Mouse (Mus musculus) forebrain, embryonic 12.5 days (tissue): ENCODE results near the gene Dst. TPM values are rescaled to one million over a fixed set of nuclear protein-coding genes. Genes with fewer than 3 reads are reported as not detected.

ENCODE experiments used
- ATAC-seq: fragments of 200-750 bp; cut with Nextera tagmentation; 2 replicates; pipeline ENCODE4 v1.8.0; 2017; ENCODE audit warnings: moderate TSS enrichment; ENCODE audit not compliant: low FRiP score
- H3K27ac ChIP-seq: fragments of 300-500 bp; sonication (generic); 2 replicates; pipeline ENCODE4 v1.5.1; 2016; ENCODE audit warnings: mild to moderate bottlenecking
- H3K27me3 ChIP-seq: fragments of 300-500 bp; sonication (generic); 2 replicates; pipeline ENCODE4 v1.6.1; 2016; ENCODE audit warnings: mild to moderate bottlenecking
- H3K36me3 ChIP-seq: fragments of 300-500 bp; sonication (generic); replicated peaks from 2 replicates; pipeline ENCODE4 v1.6.1; 2016; ENCODE audit warnings: mild to moderate bottlenecking
- H3K4me1 ChIP-seq: fragments of 300-500 bp; sonication (generic); 2 replicates; pipeline ENCODE4 v1.6.1; 2016
- H3K4me2 ChIP-seq: fragments of 300-500 bp; sonication (generic); 2 replicates; pipeline ENCODE4 v1.6.1; 2016; ENCODE audit warnings: mild to moderate bottlenecking, moderate library complexity
- H3K4me3 ChIP-seq: fragments of 300-500 bp; sonication (generic); replicated peaks from 2 replicates; pipeline ENCODE4 v1.5.1; 2016; ENCODE audit warnings: mild to moderate bottlenecking
- H3K9ac ChIP-seq: fragments of 300-500 bp; sonication (generic); 2 replicates; pipeline ENCODE4 v1.6.1; 2016; ENCODE audit warnings: mild to moderate bottlenecking
- H3K9me3 ChIP-seq: fragments of 300-500 bp; sonication (generic); 2 replicates; pipeline ENCODE4 v1.6.1; 2016
- WGBS: fragments of 180-500 bp; shearing (Covaris S2); methylation state at CpG from one replicate; pipeline ENCODE4 v1.1.7; 2016; 5-methylcytosine and 5-hydroxymethylcytosine counted together
- polyA plus RNA-seq: library from polyadenylated mRNA; unstranded; fragments of >200 nt; fragmentation: Nextera tagmentation; extraction: Ambion mirVana; gene quantifications from 2 replicates; pipeline ENCODE4 v1.2.1, GENCODE M21; 2016

The Dst gene
- polyA plus RNA-seq, 1 experiment from 2014 or later: 30.8 TPM

DNA sequence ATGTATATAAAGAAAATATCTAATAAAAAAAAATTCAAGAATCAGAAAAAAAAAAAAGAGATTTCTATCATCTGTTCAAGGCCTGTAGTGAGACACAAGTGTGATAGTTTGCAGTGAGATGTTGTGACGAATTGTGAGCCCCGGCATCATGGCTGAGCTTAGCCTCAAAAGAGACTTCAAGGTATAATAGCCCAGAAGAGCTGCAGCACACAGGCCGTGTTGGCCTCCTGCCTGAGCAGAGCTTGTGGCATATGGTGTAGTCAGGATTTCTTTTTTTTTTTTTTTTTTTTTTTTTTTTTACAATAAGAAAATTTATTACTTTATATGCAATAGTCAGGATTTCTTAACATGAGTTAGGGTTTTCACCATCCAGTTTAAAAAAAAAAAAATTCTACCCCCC is 191.4 kb downstream of the Dst start:
- 0 out of 2 replicates have a peak, but pooled peaks cover 4% of the 10 kb centered on the region for H3K9me3 ChIP-seq
- H3K27ac ChIP-seq: no peak overlapping the region
- H3K36me3 ChIP-seq: no peaks in the 10 kb centered on the region
- H3K9ac ChIP-seq: no peak overlapping the region
- H3K4me3 ChIP-seq: no peak overlapping the region
- no peak overlapping the region for H3K4me2 ChIP-seq
- ATAC-seq: no peak
- no peaks in the 10 kb centered on the region for H3K27me3 ChIP-seq
- H3K4me1 ChIP-seq: peaks cover 25% of the 10 kb centered on the region
- WGBS: 56% methylated on average over 3 of the region's 3 CpGs

DNA sequence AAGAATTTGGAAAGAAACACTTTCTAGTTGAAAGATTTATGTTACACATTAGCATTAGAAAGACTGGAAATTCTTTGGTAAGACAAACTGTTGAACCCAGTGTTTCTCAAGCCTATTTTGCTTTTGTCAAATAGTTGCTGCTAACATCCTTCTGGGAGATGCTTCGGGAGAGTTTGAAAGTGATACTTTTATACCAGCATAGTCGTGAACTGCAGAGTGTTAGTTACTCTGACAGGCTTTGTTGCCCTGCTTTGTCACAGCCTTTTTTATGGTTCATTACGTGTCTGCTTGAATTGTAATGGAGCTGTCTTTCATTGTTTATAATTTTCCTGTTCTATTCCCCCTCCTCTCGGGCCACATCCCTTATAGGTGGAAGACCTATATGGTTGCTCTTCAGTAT is 192.4 kb downstream of the Dst start:
- no peak overlapping the region for H3K4me2 ChIP-seq
- ATAC-seq: no peak
- 26% methylated on average over 4 of the region's 4 CpGs for WGBS
- H3K9me3 ChIP-seq: 0 out of 2 replicates have a peak, but pooled peaks cover 4% of the 10 kb centered on the region
- no peaks in the 10 kb centered on the region; the same call in 1 of the 2 replicates for H3K27me3 ChIP-seq
- H3K9ac ChIP-seq: no peak overlapping the region
- no peak overlapping the region for H3K4me3 ChIP-seq
- H3K36me3 ChIP-seq: no peaks in the 10 kb centered on the region
- peaks cover 32% of the 10 kb centered on the region for H3K4me1 ChIP-seq
- H3K27ac ChIP-seq: no peak overlapping the region

DNA sequence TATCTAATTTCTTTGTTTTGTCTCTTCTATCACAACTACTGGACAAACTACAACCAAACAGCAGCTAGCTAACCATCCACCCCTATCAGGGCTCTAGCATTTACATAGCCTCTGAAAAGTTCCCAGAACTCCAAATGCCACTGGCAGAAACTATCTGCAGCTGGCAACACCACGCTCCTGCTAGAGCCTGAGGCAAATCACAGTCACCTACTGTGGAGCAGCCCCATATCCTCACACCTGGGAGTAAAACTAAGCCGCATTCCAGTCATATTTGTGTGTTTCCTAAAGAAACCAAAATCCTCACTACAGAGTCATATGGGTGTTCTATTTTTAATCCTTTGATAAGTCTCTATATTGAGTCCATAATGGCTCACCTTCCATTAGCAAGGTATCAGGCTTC is 194.6 kb downstream of the Dst start:
- Histone ChIP-seq H3K4me1 (peaks cover 39% of the 10 kb centered on the region), H3K27me3 (no peaks in the 10 kb centered on the region; the same call in 1 of the 2 replicates), H3K9ac (no peak overlapping the region), H3K9me3 (0 out of 2 replicates have a peak, but pooled peaks cover 4% of the 10 kb centered on the region), H3K4me2 (no peak overlapping the region), H3K36me3 (no peaks in the 10 kb centered on the region), H3K27ac (no peak overlapping the region), H3K4me3 (no peak overlapping the region)
- WGBS: 92% methylated on average over 2 of the region's 2 CpGs
- no peak for ATAC-seq

DNA sequence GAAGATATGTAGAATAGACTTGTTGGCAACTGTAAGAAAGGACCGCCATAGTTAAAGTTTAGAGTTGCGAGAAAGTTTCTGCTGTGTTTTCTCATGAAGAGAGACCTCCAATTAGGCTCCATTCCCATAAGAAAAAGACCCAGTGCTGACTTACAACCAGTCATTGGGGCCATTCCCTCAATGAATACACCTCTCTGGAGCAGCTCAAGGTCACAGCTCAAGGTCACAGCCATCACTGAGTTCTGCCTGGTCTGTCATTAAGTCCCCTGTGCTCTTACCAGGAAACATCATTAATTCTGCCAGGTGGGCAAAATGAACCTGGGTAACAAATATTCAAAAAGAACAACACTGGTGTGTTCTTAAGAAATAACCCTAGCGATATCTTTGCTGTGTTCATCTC is 195.2 kb downstream of the Dst start:
- no peak for ATAC-seq
- peaks cover 39% of the 10 kb centered on the region for H3K4me1 ChIP-seq
- no peak overlapping the region for H3K4me3 ChIP-seq
- H3K27me3 ChIP-seq: no peaks in the 10 kb centered on the region; the same call in 1 of the 2 replicates
- no peak overlapping the region for H3K27ac ChIP-seq
- WGBS: 59% methylated on average over 3 of the region's 3 CpGs
- H3K9ac ChIP-seq: no peak overlapping the region
- 0 out of 2 replicates have a peak, but pooled peaks cover 4% of the 10 kb centered on the region for H3K9me3 ChIP-seq
- 0 out of 2 replicates have a peak overlapping the region, but pooled peaks have one; percentile 27 for H3K4me2 ChIP-seq
- H3K36me3 ChIP-seq: no peaks in the 10 kb centered on the region

DNA sequence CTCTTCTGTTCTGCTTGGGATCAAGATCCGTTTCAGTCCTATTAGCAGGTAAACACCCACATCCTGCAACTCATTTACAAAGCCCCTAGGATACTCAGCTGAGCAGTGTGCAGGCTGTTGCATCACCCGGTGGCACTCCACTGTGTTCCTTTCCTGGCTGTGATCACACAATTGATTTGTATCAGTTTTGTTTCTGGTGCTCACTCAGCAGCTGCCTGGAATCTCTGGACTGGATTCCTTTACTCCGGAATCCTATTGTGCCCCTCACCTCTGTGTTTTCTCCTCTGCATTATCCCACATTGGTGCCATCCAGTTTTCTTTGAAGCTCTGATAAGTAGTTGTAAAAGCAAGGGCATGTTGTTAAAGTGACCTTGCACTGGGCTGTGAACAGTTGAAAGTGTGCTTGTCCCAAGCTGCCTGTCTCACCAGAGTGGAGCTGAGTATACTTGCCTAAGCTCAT is 195.7 kb downstream of the Dst start:
- Histone ChIP-seq H3K9ac (no peak overlapping the region), H3K4me2 (peak overlapping the region; percentile 27; the same call in 1 of the 2 replicates), H3K36me3 (no peaks in the 10 kb centered on the region), H3K4me1 (peaks cover 39% of the 10 kb centered on the region), H3K4me3 (0 out of 2 replicates have a peak overlapping the region, but pooled peaks have one; percentile 11), H3K27ac (no peak overlapping the region), H3K27me3 (no peaks in the 10 kb centered on the region; the same call in 1 of the 2 replicates), H3K9me3 (0 out of 2 replicates have a peak, but pooled peaks cover 4% of the 10 kb centered on the region)
- WGBS: 1% methylated on average over 3 of the region's 3 CpGs
- ATAC-seq: peak; percentile 71; the same call in 1 of the 2 replicates

DNA sequence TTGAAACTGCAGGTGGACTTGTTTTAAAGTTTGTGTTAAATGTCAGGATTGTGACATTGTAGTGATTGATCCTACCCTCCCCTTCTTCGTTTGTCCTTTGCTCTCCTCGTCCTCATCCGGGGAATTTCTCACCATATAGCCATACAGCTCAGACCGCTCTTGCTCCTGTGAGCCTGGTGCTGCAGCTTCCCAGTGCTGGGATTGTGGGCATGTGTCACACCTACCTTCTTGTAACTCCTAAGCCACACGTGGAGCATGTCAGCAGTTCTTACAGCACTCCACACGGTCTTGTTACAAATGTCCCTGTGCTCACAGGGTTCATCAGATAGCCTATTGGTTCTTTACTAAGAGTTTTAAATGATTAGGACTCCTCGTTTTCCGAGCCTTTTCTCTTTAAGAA is 196.8 kb downstream of the Dst start:
- Histone ChIP-seq H3K9me3 (0 out of 2 replicates have a peak, but pooled peaks cover 4% of the 10 kb centered on the region), H3K36me3 (no peaks in the 10 kb centered on the region), H3K9ac (no peak overlapping the region), H3K4me1 (peaks cover 39% of the 10 kb centered on the region), H3K4me3 (no peak overlapping the region), H3K27ac (no peak overlapping the region), H3K4me2 (no peak overlapping the region), H3K27me3 (no peaks in the 10 kb centered on the region; the same call in 1 of the 2 replicates)
- WGBS: 23% methylated on average over 8 of the region's 8 CpGs
- ATAC-seq: no peak

DNA sequence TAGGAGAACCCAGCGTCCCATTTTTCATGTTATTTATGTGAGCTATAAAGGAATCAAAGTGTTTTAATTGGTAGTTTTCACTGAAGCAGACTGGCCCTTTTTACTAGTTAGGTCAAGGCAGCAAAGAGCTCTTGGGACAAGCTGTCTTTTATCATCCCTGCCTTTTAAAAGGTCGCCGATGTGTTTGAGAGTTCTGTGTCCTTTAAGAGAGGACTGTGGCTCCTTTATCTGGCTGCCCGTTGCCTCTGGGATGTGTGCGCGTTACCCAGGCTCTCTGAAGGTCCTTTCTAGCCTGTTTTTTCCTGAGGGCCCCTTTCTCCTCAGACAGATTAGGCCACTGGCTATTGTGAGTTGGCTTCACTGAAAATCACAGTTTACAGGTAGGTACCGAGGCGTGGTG is 198.6 kb downstream of the Dst start:
- H3K4me2 ChIP-seq: peak overlapping the region; percentile 22; the same call in 1 of the 2 replicates
- 0 out of 2 replicates have a peak, but pooled peaks cover 4% of the 10 kb centered on the region for H3K9me3 ChIP-seq

DNA sequence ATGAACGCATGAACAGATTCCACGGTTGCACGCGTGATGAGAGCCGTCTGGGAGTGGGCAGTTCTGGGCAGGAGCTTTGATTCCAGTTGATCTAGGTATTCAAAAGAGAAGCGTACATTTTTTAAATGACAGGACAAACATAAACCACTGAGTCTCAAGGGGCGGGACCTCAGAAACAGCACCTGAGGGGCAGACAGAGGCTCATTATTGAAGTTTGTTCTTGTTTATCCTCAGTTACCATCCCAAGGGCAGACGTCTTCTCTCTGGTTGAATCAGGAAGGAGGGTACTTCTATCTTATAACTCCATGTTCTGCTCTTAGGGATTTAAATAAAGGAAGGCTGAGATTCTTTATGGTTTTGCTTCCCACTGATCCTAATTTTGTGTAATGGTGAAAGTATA is 199.1 kb downstream of the Dst start:
- Histone ChIP-seq H3K36me3 (no peaks in the 10 kb centered on the region), H3K4me1 (peaks cover 35% of the 10 kb centered on the region), H3K9me3 (0 out of 2 replicates have a peak, but pooled peaks cover 4% of the 10 kb centered on the region), H3K27me3 (no peaks in the 10 kb centered on the region; the same call in 1 of the 2 replicates), H3K4me2 (peak overlapping the region; percentile 22; the same call in 1 of the 2 replicates), H3K27ac (no peak overlapping the region), H3K9ac (no peak overlapping the region), H3K4me3 (no peak overlapping the region)
- 24% methylated on average over 8 of the region's 8 CpGs for WGBS
- no peak for ATAC-seq

More for the DNA sequence above, 198.6 kb downstream of the Dst start:
- H3K27me3 ChIP-seq: no peaks in the 10 kb centered on the region; the same call in 1 of the 2 replicates
- no peak overlapping the region for H3K4me3 ChIP-seq
- H3K36me3 ChIP-seq: no peaks in the 10 kb centered on the region
- H3K9ac ChIP-seq: no peak overlapping the region; the same call in 1 of the 2 replicates
- peaks cover 35% of the 10 kb centered on the region for H3K4me1 ChIP-seq
- no peak overlapping the region for H3K27ac ChIP-seq
- 3% methylated on average over 8 of the region's 8 CpGs for WGBS
- no peak for ATAC-seq

DNA sequence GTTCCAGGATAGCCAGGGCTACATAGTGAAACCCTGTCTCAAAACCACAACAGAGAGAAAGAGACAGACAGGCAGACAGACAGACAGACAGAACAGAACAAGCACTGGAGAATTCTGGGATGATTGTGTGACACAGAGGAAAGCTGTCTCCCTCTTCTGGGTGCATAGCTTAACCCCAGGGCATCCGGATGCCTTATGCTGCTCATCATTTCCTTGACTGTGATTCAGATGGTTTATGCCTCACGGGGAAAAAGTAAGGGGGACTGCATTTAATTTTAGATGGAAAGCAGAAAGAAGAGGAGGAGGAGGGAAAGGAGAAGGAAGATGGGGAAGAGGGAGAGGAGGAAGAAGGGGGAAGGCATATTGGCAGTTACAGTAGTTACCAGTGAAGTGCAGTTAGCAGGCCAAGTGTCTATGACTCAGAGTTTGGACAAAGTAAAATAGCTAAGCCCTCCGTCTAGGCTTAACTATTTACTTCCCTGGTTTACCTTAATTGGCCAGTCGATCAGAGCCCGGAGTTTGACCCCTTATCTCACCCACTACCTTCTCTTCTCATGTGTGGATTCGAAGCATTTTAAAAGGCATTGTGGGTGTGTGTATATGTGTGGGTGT is 201.7 kb downstream of the Dst start:
- Histone ChIP-seq H3K4me2 (no peak overlapping the region), H3K27ac (no peak overlapping the region), H3K4me3 (no peak overlapping the region), H3K9ac (no peak overlapping the region), H3K27me3 (no peaks in the 10 kb centered on the region; the same call in 1 of the 2 replicates), H3K36me3 (peaks cover 5% of the 10 kb centered on the region; the same call in 1 of the 2 replicates), H3K9me3 (no peaks in the 10 kb centered on the region), H3K4me1 (peaks cover 20% of the 10 kb centered on the region)
- WGBS: 80% methylated on average over 6 of the region's 6 CpGs
- ATAC-seq: no peak

DNA sequence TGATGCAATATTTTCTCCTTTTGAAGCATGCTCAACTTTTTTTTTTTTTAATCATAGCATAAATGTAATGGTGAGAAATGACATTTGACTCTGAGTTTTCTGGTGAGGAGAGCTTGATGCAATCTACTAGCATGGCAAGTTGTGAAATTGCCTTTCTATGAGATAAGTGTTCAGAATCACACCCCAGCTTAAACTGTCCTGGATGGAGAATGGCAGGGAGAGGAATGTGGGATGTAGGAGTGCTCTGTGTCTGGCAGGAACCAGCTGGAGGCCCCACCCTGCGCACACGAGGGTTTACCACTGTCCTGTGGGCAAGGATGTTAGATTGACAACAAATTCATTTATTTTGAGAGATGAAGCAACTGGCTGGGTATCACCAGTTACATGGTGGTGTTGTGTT is 202.8 kb downstream of the Dst start:
- Histone ChIP-seq H3K36me3 (peaks cover 5% of the 10 kb centered on the region; the same call in 1 of the 2 replicates), H3K4me2 (no peak overlapping the region), H3K9me3 (no peaks in the 10 kb centered on the region), H3K27ac (no peak overlapping the region), H3K27me3 (no peaks in the 10 kb centered on the region), H3K4me3 (no peak overlapping the region), H3K9ac (no peak overlapping the region), H3K4me1 (peaks cover 12% of the 10 kb centered on the region)
- 71% methylated on average over 2 of the region's 2 CpGs for WGBS
- ATAC-seq: 0 out of 2 replicates have a peak, but pooled peaks have one; percentile 41

DNA sequence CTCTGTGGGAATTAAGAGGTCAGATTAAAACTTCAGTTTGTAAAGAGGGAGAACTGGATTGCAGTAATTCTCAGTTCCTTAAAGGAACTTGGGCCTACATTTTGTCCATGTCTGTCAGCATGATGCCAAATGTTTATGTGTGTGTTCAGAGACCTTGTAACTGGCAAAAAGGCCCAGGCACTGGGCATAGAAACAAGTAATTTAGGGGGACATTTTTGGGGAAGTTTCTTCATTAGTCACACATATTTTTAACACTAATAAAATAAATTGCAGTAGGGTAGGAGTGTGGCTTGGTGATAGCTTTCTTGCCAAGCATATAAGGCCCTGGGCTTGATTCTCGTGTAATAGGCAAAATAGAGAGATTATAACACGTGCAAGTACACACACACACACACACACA is 203.9 kb downstream of the Dst start:
- Histone ChIP-seq H3K9me3 (no peaks in the 10 kb centered on the region), H3K4me1 (peaks cover 3% of the 10 kb centered on the region), H3K27me3 (no peaks in the 10 kb centered on the region), H3K4me3 (no peak overlapping the region), H3K27ac (no peak overlapping the region), H3K9ac (no peak overlapping the region), H3K4me2 (no peak overlapping the region), H3K36me3 (peaks cover 5% of the 10 kb centered on the region; the same call in 1 of the 2 replicates)
- 96% methylated on average over 2 of the region's 2 CpGs for WGBS
- no peak for ATAC-seq

DNA sequence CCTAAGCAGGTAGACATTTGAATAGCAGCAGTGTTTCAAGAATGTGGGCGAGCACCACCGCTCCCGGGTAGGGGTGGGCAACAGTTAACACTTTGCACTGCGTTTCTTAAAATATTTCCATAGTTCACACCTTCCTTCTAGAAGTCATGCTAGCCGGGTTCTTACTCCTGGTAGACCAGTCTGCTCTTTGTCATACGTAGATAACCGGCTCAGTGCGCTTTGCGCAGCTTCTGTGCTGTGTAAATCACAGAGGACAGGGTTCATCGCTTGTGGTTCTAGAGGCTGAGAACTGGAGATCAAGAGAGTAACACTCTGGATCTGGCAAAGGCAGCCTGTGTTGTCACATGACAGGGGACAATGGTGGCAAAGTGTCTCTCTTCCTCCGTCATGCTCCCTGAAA is 208.4 kb downstream of the Dst start:
- Histone ChIP-seq H3K9me3 (no peaks in the 10 kb centered on the region), H3K27ac (no peak overlapping the region), H3K4me2 (no peak overlapping the region), H3K4me1 (peaks cover 3% of the 10 kb centered on the region; the same call in 1 of the 2 replicates), H3K36me3 (peaks cover 5% of the 10 kb centered on the region; the same call in 1 of the 2 replicates), H3K4me3 (no peak overlapping the region), H3K27me3 (no peaks in the 10 kb centered on the region), H3K9ac (no peak overlapping the region)
- 80% methylated on average over 11 of the region's 11 CpGs for WGBS
- ATAC-seq: no peak
